Mouse (Mus musculus): ENCODE data around the gene Mtcl1. TPM values are rescaled to one million over a fixed set of nuclear protein-coding genes. Genes with fewer than 3 reads are reported as not detected.

Gene Mtcl1
- polyA plus RNA-seq (2012; rRNA removed) = 16.0 and 16.6 TPM in 2 replicates

DNA sequence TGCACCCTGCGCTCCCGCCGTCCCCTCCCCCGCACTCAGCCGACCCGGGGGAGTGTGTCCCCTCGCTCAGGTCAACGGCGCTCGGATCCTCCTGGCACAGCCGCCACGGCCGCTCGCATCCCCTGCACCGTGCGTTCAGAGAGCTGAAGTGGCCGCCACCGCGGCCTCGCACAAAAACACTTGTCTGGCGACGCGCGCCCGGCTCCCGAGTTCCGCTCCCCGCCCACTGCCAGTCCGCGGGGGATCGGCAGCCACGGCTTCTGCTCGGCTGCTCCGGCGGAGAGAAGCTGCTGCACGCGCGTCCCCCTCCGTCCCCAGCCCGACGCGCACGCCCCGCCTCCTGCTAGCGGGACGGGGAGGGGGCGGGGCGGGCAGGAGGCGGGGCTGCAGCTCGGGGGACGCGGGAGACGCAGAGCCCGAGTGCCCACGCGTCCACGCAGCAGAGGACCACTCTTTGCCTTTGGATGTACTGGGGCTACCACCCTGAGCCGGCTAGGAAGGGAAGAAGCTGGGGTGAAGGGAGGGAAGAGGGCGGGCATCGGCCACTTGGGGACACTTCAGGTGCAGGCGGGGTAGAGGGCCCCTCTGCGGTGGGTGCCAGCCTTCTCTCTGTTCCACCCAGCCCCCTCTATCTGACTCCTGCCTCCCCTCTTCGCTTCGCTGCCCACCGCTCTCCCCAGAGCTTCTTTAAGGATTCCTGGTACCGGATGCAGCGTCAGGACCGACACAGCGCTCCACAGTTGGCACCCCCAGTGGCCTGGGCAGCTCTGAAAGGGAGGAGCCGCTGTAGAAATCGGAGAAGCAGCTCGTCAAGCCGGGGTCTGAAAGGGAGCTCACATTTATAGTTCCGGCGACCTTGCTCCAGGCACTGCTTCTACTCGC lies at the start of gene Mtcl1:
Gene Mtcl1 (minus strand): TSS at position 291 of the 882 bp plus-strand sequence.

Other genes with a start within 250 kb of the Mtcl1 start
- 148 and 151 TPM in 2 replicates for gene Rab12, start 70.0 kb upstream of the Mtcl1 start, polyA plus RNA-seq (2012; rRNA removed)
- gene Themis3, start 144.9 kb upstream of the Mtcl1 start, polyA plus RNA-seq (2012; rRNA removed) = 0.03 TPM in 1 of 2 replicates, not detected in the other

All from central nervous system, embryonic 18 days (tissue).